Mouse (Mus musculus): ENCODE measurements around the gene Cyp27a1.

DNA sequence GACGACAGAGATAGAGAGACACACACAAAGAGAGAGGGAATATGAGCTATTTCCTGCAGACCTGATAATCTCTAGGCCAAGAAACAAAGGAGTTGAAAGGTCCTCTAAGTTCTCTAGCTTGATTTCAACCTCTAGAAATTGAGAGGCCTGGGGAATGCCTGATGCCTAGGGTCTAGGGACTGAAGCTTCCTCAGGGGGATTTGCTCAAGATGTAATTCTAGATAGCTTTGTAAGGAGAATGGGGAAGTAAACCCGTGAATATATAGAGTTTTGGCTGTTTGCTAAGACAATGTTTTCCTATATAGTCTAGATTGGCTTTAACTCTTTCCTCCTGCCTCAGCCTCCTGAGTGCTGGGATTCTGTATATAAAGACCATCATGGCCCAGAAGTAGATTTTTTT, 1.6 kb downstream of the Cyp27a1 start:
- TF ChIP-seq POLR2A (IDR thresholded peaks at IDR 0.05; ENCODE audit: control insufficient read depth, low read depth, low read length) (no peak), CTCF (IDR thresholded peaks at IDR 0.05; ENCODE audit: control insufficient read depth, insufficient read depth, insufficient replicate concordance, low read depth, low read length) (no peak)

Data from testis, adult 2 months (tissue).